15 mouse cellular contexts compared by ENCODE assay signal in genomic region chr4:116829364-116830069, GRCm38 (mm10). TPM values are rescaled to one million over a fixed set of nuclear protein-coding genes. Genes with fewer than 3 reads are reported as not detected.
DNase-seq lines count a peak whose midpoint lies in the region; ATAC-seq lines count a peak whose summit lies in the region.
"Had no signal": no experiment of that assay in that cellular context is flagged by ENCODE, and none has a peak within 500 bp of the region (broad histone marks: within the 10 kb centered on the region; RNA-seq: fewer than 3 reads in every experiment).

No protein-coding gene starts in this region.

- peak overlapping the region; percentile 44; the same call in 1 of the 2 replicates for H3K9ac ChIP-seq in neural tube, embryonic 11.5 days (ENCODE audit: low read length)
- H3K9ac ChIP-seq: heart, embryonic 12.5 days; intestine, embryonic 15.5 days had no signal

- DNase-seq in neural tube, embryonic 11.5 days (ENCODE audit: low spot score): no peak
- no peak for DNase-seq in neural tube, embryonic 10.5 days (ENCODE audit: extremely low spot score, low spot score)
- DNase-seq in hindbrain, embryonic 10.5 days (ENCODE audit: low spot score): no peak
- DNase-seq in lung, postnatal 4 days: peak; percentile 41 to 60
- DNase-seq in retina, postnatal 1 day: peak; percentile 28
- no peak for DNase-seq in yolk sac, embryonic 10.5 days (ENCODE audit: low spot score)
- no peak for DNase-seq in thymus, postnatal 0 days (ENCODE audit: low spot score)
- DNase-seq: adrenal gland, postnatal 10 days; thymus, postnatal 25 days had no signal

- no peak overlapping the region for H3K4me3 ChIP-seq in neural tube, embryonic 11.5 days (ENCODE audit: low read depth, low read length)
- no peak overlapping the region for H3K4me3 ChIP-seq in hindbrain, embryonic 10.5 days
- H3K4me3 ChIP-seq: embryonic facial prominence, embryonic 13.5 days; heart, embryonic 12.5 days; intestine, embryonic 15.5 days; megakaryocyte, embryonic 14.5 days had no signal

- ATAC-seq in neural tube, embryonic 11.5 days (ENCODE audit: insufficient read depth, low FRiP score, low TSS enrichment): peak; percentile 43
- ATAC-seq in inflammation-experienced regulatory T-cells, adult 6 months: no peak
- ATAC-seq: intestine, embryonic 15.5 days had no signal

- 34% methylated on average over 6 of the region's 6 CpGs for WGBS in neural tube, embryonic 11.5 days
- WGBS in hindbrain, embryonic 10.5 days: 45% methylated on average over 6 of the region's 6 CpGs

- H3K27ac ChIP-seq in neural tube, embryonic 11.5 days (ENCODE audit: low read depth, low read length): peak overlapping the region; percentile 75
- peak overlapping the region; percentile 81 for H3K27ac ChIP-seq in hindbrain, embryonic 10.5 days
- H3K27ac ChIP-seq: embryonic facial prominence, embryonic 13.5 days; intestine, embryonic 15.5 days had no signal

- no peaks in the 10 kb centered on the region for H3K36me3 ChIP-seq in neural tube, embryonic 11.5 days (ENCODE audit: control insufficient read depth, insufficient read depth, low read length)
- H3K36me3 ChIP-seq in hindbrain, embryonic 10.5 days: no peaks in the 10 kb centered on the region
- H3K36me3 ChIP-seq: embryonic facial prominence, embryonic 13.5 days; heart, embryonic 12.5 days; intestine, embryonic 15.5 days had no signal

- no peaks in the 10 kb centered on the region for H3K9me3 ChIP-seq in neural tube, embryonic 11.5 days (ENCODE audit: control insufficient read depth, low read length)
- H3K9me3 ChIP-seq in hindbrain, embryonic 10.5 days: no peaks in the 10 kb centered on the region
- H3K9me3 ChIP-seq: embryonic facial prominence, embryonic 13.5 days; heart, embryonic 12.5 days; intestine, embryonic 15.5 days; megakaryocyte, embryonic 14.5 days had no signal

- H3K4me2 ChIP-seq in neural tube, embryonic 11.5 days (ENCODE audit: low read depth): no peak overlapping the region
- H3K4me2 ChIP-seq: embryonic facial prominence, embryonic 13.5 days; heart, embryonic 12.5 days; intestine, embryonic 15.5 days; liver, embryonic 11.5 days had no signal

- H3K4me1 ChIP-seq in neural tube, embryonic 11.5 days (ENCODE audit: control insufficient read depth, insufficient read depth, low read length): peaks cover 9% of the 10 kb centered on the region; the same call in 1 of the 2 replicates
- H3K4me1 ChIP-seq in hindbrain, embryonic 10.5 days (replicated peaks): peaks cover 34% of the 10 kb centered on the region

- no peaks in the 10 kb centered on the region for H3K27me3 ChIP-seq in neural tube, embryonic 11.5 days (ENCODE audit: control insufficient read depth, insufficient read depth, low read length)
- H3K27me3 ChIP-seq in hindbrain, embryonic 10.5 days (ENCODE audit: insufficient read depth, poor library complexity, severe bottlenecking): no peaks in the 10 kb centered on the region
- H3K27me3 ChIP-seq: embryonic facial prominence, embryonic 13.5 days; heart, embryonic 12.5 days; intestine, embryonic 15.5 days had no signal

RNA-seq across cellular contexts. Expression of gene Hpdl, which starts 8.0 kb away (rescaled TPM):
- polyA plus RNA-seq in neural tube, embryonic 11.5 days (2014; fragmentation: Nextera tagmentation; extraction: Ambion mirVana): 1.2 and 1.3 TPM in 2 replicates
- polyA plus RNA-seq in hindbrain, embryonic 10.5 days (2016; fragmentation: Nextera tagmentation; extraction: Ambion mirVana): 1.1 and 1.3 TPM in 2 replicates
- polyA plus RNA-seq in inflammation-experienced regulatory T-cells, adult 6 months (2017; shearing (Covaris generic)): under 1 TPM in 2 of 3 experiments, not detected in 1; 0.32 to 0.74 TPM
- 0.22 and 0.49 TPM in 2 replicates for polyA plus RNA-seq in thymus, postnatal 0 days (2015; fragmentation: Nextera tagmentation; extraction: Ambion mirVana)

RNA-seq across cellular contexts. Expression of gene Mutyh, which starts 22.0 kb away (rescaled TPM):
- polyA plus RNA-seq in neural tube, embryonic 11.5 days (2014; fragmentation: Nextera tagmentation; extraction: Ambion mirVana): 15.5 and 17.4 TPM in 2 replicates
- polyA plus RNA-seq in hindbrain, embryonic 10.5 days (2016; fragmentation: Nextera tagmentation; extraction: Ambion mirVana): 23.1 and 28.2 TPM in 2 replicates
- polyA plus RNA-seq in inflammation-experienced regulatory T-cells, adult 6 months (2017; shearing (Covaris generic)): 10 to 100 TPM in 2 of 3 experiments, 1 to 10 TPM in 1; 9.9 to 16.6 (median 15.1) TPM
- 18.8 and 22.9 TPM in 2 replicates for polyA plus RNA-seq in thymus, postnatal 0 days (2015; fragmentation: Nextera tagmentation; extraction: Ambion mirVana)

RNA-seq across cellular contexts. Expression of gene Toe1, which starts 22.1 kb away (rescaled TPM):
- polyA plus RNA-seq in neural tube, embryonic 11.5 days (2014; fragmentation: Nextera tagmentation; extraction: Ambion mirVana): 34.8 and 36.1 TPM in 2 replicates
- 39.7 and 39.8 TPM in 2 replicates for polyA plus RNA-seq in hindbrain, embryonic 10.5 days (2016; fragmentation: Nextera tagmentation; extraction: Ambion mirVana)
- 10 to 100 TPM; 25.5 to 32.7 (median 29.7) TPM for polyA plus RNA-seq in inflammation-experienced regulatory T-cells, adult 6 months (2017; shearing (Covaris generic))
- polyA plus RNA-seq in thymus, postnatal 0 days (2015; fragmentation: Nextera tagmentation; extraction: Ambion mirVana): 39.2 and 39.6 TPM in 2 replicates

RNA-seq across cellular contexts. Expression of gene Zswim5, which starts 47.7 kb away (rescaled TPM):
- 11.1 and 13.6 TPM in 2 replicates for polyA plus RNA-seq in neural tube, embryonic 11.5 days (2014; fragmentation: Nextera tagmentation; extraction: Ambion mirVana)
- 6.1 and 7.6 TPM in 2 replicates for polyA plus RNA-seq in hindbrain, embryonic 10.5 days (2016; fragmentation: Nextera tagmentation; extraction: Ambion mirVana)
- polyA plus RNA-seq in inflammation-experienced regulatory T-cells, adult 6 months (2017; shearing (Covaris generic)): under 1 TPM in 2 of 3 experiments, not detected in 1; 0.05 to 0.06 TPM
- 0.04 and 0.09 TPM in 2 replicates for polyA plus RNA-seq in thymus, postnatal 0 days (2015; fragmentation: Nextera tagmentation; extraction: Ambion mirVana)

Comparison
In these comparisons a context has a peak if more than half of its experiments do, and no peak if none do; other contexts are left out.
1. DNase-seq: peak in lung, postnatal 4 days (2 of 2) and retina, postnatal 1 day (single experiment); none in neural tube, embryonic 11.5 days (single experiment), neural tube, embryonic 10.5 days (single experiment), hindbrain, embryonic 10.5 days (single experiment), yolk sac, embryonic 10.5 days (single experiment) and thymus, postnatal 0 days (single experiment).